Mouse (Mus musculus) thymus, adult 2 months (tissue): ENCODE data around the gene Hk1.

Experiments
- CTCF ChIP-seq: fragments of 200-500 bp; IDR thresholded peaks from 2 replicates; pipeline ENCODE4 v1.5.1; 2012; ENCODE audit warnings: mild to moderate bottlenecking, control low read depth, low read length, moderate library complexity, borderline replicate concordance; ENCODE audit not compliant: control insufficient read depth, poor library complexity, insufficient read depth; ENCODE audit errors: extremely low read depth
- POLR2A ChIP-seq: fragments of 200-500 bp; IDR thresholded peaks from 2 replicates; pipeline ENCODE4 v1.6.1; 2012; ENCODE audit warnings: mild to moderate bottlenecking, low read length, control low read depth, moderate library complexity; ENCODE audit not compliant: control insufficient read depth, poor library complexity, insufficient read depth; ENCODE audit errors: extremely low read depth

DNA sequence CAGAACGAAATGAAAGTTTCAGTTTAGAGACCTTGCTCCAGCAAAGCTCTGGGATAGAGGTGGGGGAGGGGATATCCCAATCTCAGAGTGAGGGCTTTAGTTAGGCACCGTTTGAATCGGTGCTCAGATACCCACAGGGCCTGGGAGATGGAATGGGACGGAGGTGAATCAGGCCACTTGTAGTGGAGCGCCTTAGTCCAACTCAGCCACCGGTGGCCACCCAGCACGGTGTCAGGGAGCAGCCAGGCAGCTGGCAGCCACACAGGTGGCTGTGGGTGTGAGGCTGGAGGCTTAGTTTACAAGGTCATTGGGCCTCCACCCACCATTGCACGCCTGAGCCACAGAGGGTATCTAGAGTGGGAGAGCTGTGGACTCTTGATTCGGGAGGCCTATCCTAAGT lies 41.5 kb downstream of the Hk1 start:
- TF ChIP-seq CTCF (no peak), POLR2A (no peak)
